Mouse (Mus musculus): ENCODE results near the gene Plppr4.

DNA sequence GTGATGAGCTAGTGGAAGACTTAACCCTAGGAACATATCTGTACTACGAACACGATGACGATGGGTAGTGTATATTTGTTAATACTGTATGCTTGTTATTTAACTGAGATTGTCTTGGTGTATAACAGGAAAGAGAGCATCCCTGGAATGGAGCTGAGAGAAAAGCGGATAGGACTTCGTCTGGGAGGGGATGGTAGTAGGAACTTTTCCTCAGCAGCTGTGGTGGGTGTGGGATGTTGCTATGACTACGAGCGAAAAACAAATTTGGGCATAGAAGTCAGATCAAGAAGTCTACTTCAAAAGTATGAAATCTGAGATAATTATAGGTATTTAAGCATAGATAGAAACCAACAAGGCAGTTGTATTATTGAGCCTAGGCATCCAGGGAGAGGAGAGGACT is 48.6 kb downstream of the Plppr4 start:
- TF ChIP-seq POLR2A (IDR thresholded peaks at IDR 0.05; ENCODE audit: low read depth, low read length) (no peak), CTCF (IDR thresholded peaks at IDR 0.05; ENCODE audit: extremely low read depth, insufficient read depth, insufficient read length, insufficient replicate concordance) (no peak)

Measured in spleen, adult 2 months (tissue).